Mouse (Mus musculus) MEL (cell line): Measurements from ENCODE around the gene Brf1. TPM values are rescaled to one million over a fixed set of nuclear protein-coding genes. Genes with fewer than 3 reads are reported as not detected.

ENCODE experiments used
- DNase-seq: peaks from one replicate; pipeline ENCODE4 v3.0.0; 2011; ENCODE audit warnings: low read depth, low spot score
- H3K27ac ChIP-seq: 2 replicates; pipeline ENCODE4 v1.5.1; 2012; ENCODE audit warnings: low read depth, mild to moderate bottlenecking, control low read depth, low read length, moderate library complexity; ENCODE audit not compliant: control insufficient read depth
- H3K27me3 ChIP-seq, 2 experiments: fragments of 150-350 bp in 1 of 2; sonication (generic) in 1 of 2; 2 replicates each; pipeline ENCODE4 v1.6.1; 2012; ENCODE audit warnings: low read length in 2 of 2, mild to moderate bottlenecking in 2 of 2, improper control_type of control experiment in 1 of 2, moderate library complexity in 1 of 2; ENCODE audit not compliant: insufficient read depth in 2 of 2, control insufficient read depth in 1 of 2
- H3K36me3 ChIP-seq, 2 experiments: 2 replicates each; pipeline ENCODE4 v1.6.1; 2012 to 2014; ENCODE audit warnings: low read length in 2 of 2, improper control_type of control experiment in 1 of 2, inconsistent platforms in 1 of 2, mild to moderate bottlenecking in 1 of 2; ENCODE audit not compliant: insufficient read depth in 2 of 2, control insufficient read depth in 1 of 2
- H3K4me1 ChIP-seq, 2 experiments: fragments of 150-350 bp in 1 of 2; sonication (generic) in 1 of 2; 2 replicates each; pipeline ENCODE4 v1.6.1; 2012; ENCODE audit warnings: low read length in 2 of 2, improper control_type of control experiment in 1 of 2, mild to moderate bottlenecking in 1 of 2; ENCODE audit not compliant: insufficient read depth in 2 of 2, control insufficient read depth in 1 of 2
- H3K4me3 ChIP-seq, 2 experiments: fragments of 150-350 bp in 1 of 2; sonication (generic) in 1 of 2; 2 replicates each; pipeline ENCODE4 v1.5.1; 2012; ENCODE audit warnings: low read depth in 2 of 2, low read length in 2 of 2, mild to moderate bottlenecking in 2 of 2, moderate library complexity in 2 of 2, control low read depth in 1 of 2, improper control_type of control experiment in 1 of 2; ENCODE audit not compliant: control insufficient read depth in 1 of 2, insufficient read depth in 1 of 2
- H3K79me2 ChIP-seq: 2 replicates; pipeline ENCODE4 v1.6.1; 2012; ENCODE audit warnings: mild to moderate bottlenecking, low read length, moderate library complexity; ENCODE audit not compliant: control insufficient read depth, poor library complexity, insufficient read depth
- H3K9ac ChIP-seq: 2 replicates; pipeline ENCODE4 v1.6.1; 2012; ENCODE audit warnings: low read depth, mild to moderate bottlenecking, control low read depth, low read length, moderate library complexity; ENCODE audit not compliant: control insufficient read depth, poor library complexity, severe bottlenecking
- H3K9me3 ChIP-seq: fragments of 150-350 bp; sonication (generic); replicated peaks from 2 replicates; pipeline ENCODE4 v1.6.1; 2012; ENCODE audit warnings: mild to moderate bottlenecking, low read length, improper control_type of control experiment, moderate library complexity; ENCODE audit not compliant: insufficient read depth
- BHLHE40 ChIP-seq: IDR thresholded peaks from 2 replicates; pipeline ENCODE4 v1.6.1; 2012; ENCODE audit warnings: low read depth, mild to moderate bottlenecking, inconsistent platforms, low read length, improper control_type of control experiment, borderline replicate concordance
- CHD1 ChIP-seq: IDR thresholded peaks from 2 replicates; pipeline ENCODE4 v1.6.1; 2012; ENCODE audit warnings: low read depth, mild to moderate bottlenecking, inconsistent platforms, low read length, improper control_type of control experiment
- CTCF ChIP-seq, 3 experiments: IDR thresholded peaks in 2 of 3; conservative IDR thresholded peaks in 1 of 3; 2 replicates each; pipeline ENCODE4 v1.5.1; 2011 to 2012; ENCODE audit warnings: low read length in 3 of 3, low read depth in 2 of 3, mild to moderate bottlenecking in 2 of 3, improper control_type of control experiment in 1 of 3, inconsistent platforms in 1 of 3, mixed read lengths in 1 of 3, moderate library complexity in 1 of 3; ENCODE audit not compliant: control insufficient read depth in 1 of 3, insufficient read depth in 1 of 3, poor library complexity in 1 of 3, severe bottlenecking in 1 of 3
- ELF1 ChIP-seq: IDR thresholded peaks from 2 replicates; pipeline ENCODE4 v1.6.1; 2014; ENCODE audit warnings: low read depth, mild to moderate bottlenecking, inconsistent platforms, low read length, improper control_type of control experiment, moderate library complexity
- EP300 ChIP-seq, 2 experiments: IDR thresholded peaks; 2 replicates each; pipeline ENCODE4 v1.6.1; 2011; ENCODE audit warnings: improper control_type of control experiment in 2 of 2, low read length in 2 of 2, low read depth in 1 of 2, mild to moderate bottlenecking in 1 of 2
- MAZ ChIP-seq: IDR thresholded peaks from 2 replicates; pipeline ENCODE4 v1.6.1; 2012; ENCODE audit warnings: low read depth, mild to moderate bottlenecking, inconsistent platforms, low read length, improper control_type of control experiment
- MEF2A ChIP-seq: IDR thresholded peaks from 2 replicates; pipeline ENCODE4 v1.6.1; 2014; ENCODE audit warnings: low read depth, mild to moderate bottlenecking, inconsistent platforms, low read length, improper control_type of control experiment; ENCODE audit not compliant: poor library complexity, insufficient replicate concordance, severe bottlenecking; ENCODE audit errors: extremely low read depth
- MXI1 ChIP-seq: IDR thresholded peaks from 2 replicates; pipeline ENCODE4 v1.6.1; 2011; ENCODE audit warnings: mild to moderate bottlenecking, low read depth, low read length, improper control_type of control experiment
- MYB ChIP-seq: IDR thresholded peaks from 2 replicates; pipeline ENCODE4 v1.6.1; 2011; ENCODE audit warnings: mild to moderate bottlenecking, low read depth, low read length, improper control_type of control experiment
- MYC ChIP-seq: IDR thresholded peaks from 2 replicates; pipeline ENCODE4 v1.6.1; 2011; ENCODE audit warnings: low read depth, mild to moderate bottlenecking, low read length, improper control_type of control experiment, moderate library complexity
- NRF1 ChIP-seq: IDR thresholded peaks from 2 replicates; pipeline ENCODE4 v1.6.1; 2014; ENCODE audit warnings: low read depth, mild to moderate bottlenecking, inconsistent platforms, low read length, improper control_type of control experiment, moderate library complexity; ENCODE audit not compliant: poor library complexity, insufficient read depth, severe bottlenecking
- POLR2A ChIP-seq, 2 experiments: IDR thresholded peaks; 2 replicates each; pipeline ENCODE4 v1.6.1; 2011 to 2012; ENCODE audit warnings: low read length in 2 of 2, mild to moderate bottlenecking in 2 of 2, control low read depth in 1 of 2, improper control_type of control experiment in 1 of 2, low read depth in 1 of 2, moderate library complexity in 1 of 2; ENCODE audit not compliant: control insufficient read depth in 1 of 2, insufficient read depth in 1 of 2, poor library complexity in 1 of 2
- POLR2AphosphoS2 ChIP-seq: IDR thresholded peaks from 2 replicates; pipeline ENCODE4 v1.6.1; 2011; ENCODE audit warnings: low read length, improper control_type of control experiment
- SMC3 ChIP-seq: IDR thresholded peaks from 2 replicates; pipeline ENCODE4 v1.6.1; 2011; ENCODE audit warnings: low read depth, low read length, improper control_type of control experiment
- TAL1 ChIP-seq: IDR thresholded peaks from 2 replicates; pipeline ENCODE4 v1.6.1; 2012; ENCODE audit warnings: mild to moderate bottlenecking, inconsistent platforms, low read length, moderate library complexity, mixed read lengths
- TCF12 ChIP-seq: IDR thresholded peaks from 2 replicates; pipeline ENCODE4 v1.6.1; 2014; ENCODE audit warnings: low read depth, mild to moderate bottlenecking, inconsistent platforms, low read length, improper control_type of control experiment, moderate library complexity
- UBTF ChIP-seq: IDR thresholded peaks from 2 replicates; pipeline ENCODE4 v1.6.1; 2012; ENCODE audit warnings: low read depth, mild to moderate bottlenecking, inconsistent platforms, low read length, improper control_type of control experiment, moderate library complexity, borderline replicate concordance; ENCODE audit not compliant: insufficient read depth
- USF1 ChIP-seq: IDR thresholded peaks from 2 replicates; pipeline ENCODE4 v1.6.1; 2014; ENCODE audit warnings: low read depth, mild to moderate bottlenecking, inconsistent platforms, low read length, improper control_type of control experiment, moderate library complexity
- USF2 ChIP-seq, 2 experiments: IDR thresholded peaks; 2 replicates each; pipeline ENCODE4 v1.6.1; 2011 to 2012; ENCODE audit warnings: improper control_type of control experiment in 2 of 2, low read length in 2 of 2, borderline replicate concordance in 1 of 2, inconsistent platforms in 1 of 2, low read depth in 1 of 2, mild to moderate bottlenecking in 1 of 2; ENCODE audit not compliant: insufficient read depth in 1 of 2
- ZMIZ1 ChIP-seq: IDR thresholded peaks from 2 replicates; pipeline ENCODE4 v1.6.1; 2012; ENCODE audit warnings: low read depth, mild to moderate bottlenecking, inconsistent platforms, low read length, improper control_type of control experiment, moderate library complexity
- polyA plus RNA-seq, 2 experiments: library from polyadenylated mRNA; stranded (reverse) in 1 of 2; unstranded in 1 of 2; fragments of >175 nt in 1 of 2; fragments of >200 nt in 1 of 2; gene quantifications; 2 replicates each; pipeline versions ENCODE4 v1.2.1 to v1.2.4; 2012; ENCODE audit warnings: low replicate concordance in 2 of 2, low read depth in 1 of 2; ENCODE audit not compliant: insufficient read length in 2 of 2, insufficient read depth in 1 of 2, missing spikeins in 1 of 2
- total RNA-seq: library from RNA; depleted of rRNA; stranded (reverse); fragments of 300-350 nt; gene quantifications from 2 replicates; pipeline ENCODE4 v1.2.3, GENCODE M21; 2012

Gene Brf1
- total and polyA plus RNA-seq, 3 experiments = 105 to 159 TPM; not detected in 1

GRCm38 (mm10) chr12:112974736-112975135 is 25.8 kb downstream of the Brf1 start:
- no peak overlapping the region for H3K4me3 ChIP-seq
- no peaks in the 10 kb centered on the region for H3K79me2 ChIP-seq
- TF ChIP-seq USF1 (no peak), MEF2A (no peak), TCF12 (no peak), MYB (no peak), CTCF (IDR thresholded peaks at IDR 0.05 in 2 of 3, conservative IDR thresholded peaks at IDR 0.05 in 1 of 3; ENCODE audit: control insufficient read depth in 1 of 3, insufficient read depth in 1 of 3, low read depth in 2 of 3, low read length in 3 of 3, poor library complexity in 1 of 3, severe bottlenecking in 1 of 3) (no peak), CHD1 (no peak), MAZ (no peak), POLR2AphosphoS2 (no peak), ZMIZ1 (no peak), NRF1 (no peak), UBTF (no peak), BHLHE40 (no peak), MYC (no peak), MXI1 (no peak), ELF1 (no peak)
- H3K9ac ChIP-seq = no peak overlapping the region
- H3K9me3 ChIP-seq = no peaks in the 10 kb centered on the region
- H3K27ac ChIP-seq = no peak overlapping the region
- peaks cover 0 to 55% of the 10 kb centered on the region in 2 experiments; a peak in 2 of 4 replicates for H3K36me3 ChIP-seq
- DNase-seq = no peak
- H3K4me1 ChIP-seq = no peaks in the 10 kb centered on the region
- no peaks in the 10 kb centered on the region for H3K27me3 ChIP-seq

GRCm38 (mm10) chr12:112969616-112970015 is 30.9 kb downstream of the Brf1 start:
- H3K9ac ChIP-seq = no peak overlapping the region
- no peaks in the 10 kb centered on the region for H3K27me3 ChIP-seq
- H3K4me3 ChIP-seq = no peak overlapping the region
- H3K4me1 ChIP-seq = no peaks in the 10 kb centered on the region
- H3K36me3 ChIP-seq = peaks cover 0 to 49% of the 10 kb centered on the region in 2 experiments; a peak in 2 of 4 replicates
- H3K79me2 ChIP-seq = no peaks in the 10 kb centered on the region
- no peak overlapping the region for H3K27ac ChIP-seq
- no peak for DNase-seq
- TF ChIP-seq SMC3 = no peak
- TF ChIP-seq BHLHE40 = no peak
- no peak for TF ChIP-seq POLR2A (IDR thresholded peaks at IDR 0.05; ENCODE audit: control insufficient read depth in 1 of 2, insufficient read depth in 1 of 2, low read depth in 1 of 2, low read length in 2 of 2, poor library complexity in 1 of 2)
- no peak for TF ChIP-seq MXI1
- TF ChIP-seq MAZ = no peak
- no peak for TF ChIP-seq TAL1
- TF ChIP-seq EP300 (IDR thresholded peaks at IDR 0.05; ENCODE audit: low read depth in 1 of 2, low read length in 2 of 2) = no peak
- no peak for TF ChIP-seq USF2 (IDR thresholded peaks at IDR 0.05; ENCODE audit: borderline replicate concordance in 1 of 2, insufficient read depth in 1 of 2, low read depth in 1 of 2, low read length in 2 of 2)
- H3K9me3 ChIP-seq = no peaks in the 10 kb centered on the region
